Mouse (Mus musculus) heart, postnatal 10 days (tissue): Measurements from ENCODE around the gene Tph2. TPM values are rescaled to one million over a fixed set of nuclear protein-coding genes. Genes with fewer than 3 reads are reported as not detected.
A peak's percentile ranks its signal among the peaks of the same experiment; 100 is the strongest.

ENCODE experiments used
- DNase-seq, 2 experiments: peaks; one replicate each; pipeline ENCODE4 v3.0.0; 2021
- intact Hi-C: fragments of 180-260 bp; cut with DNase I; formaldehyde crosslinking; loops from one replicate; pipeline ENCODE4 v1.15.1; 2025
- total RNA-seq, 2 experiments: library from RNA; stranded (reverse); gene quantifications; 2 replicates each; pipeline ENCODE4 v1.2.3; 2021

Tph2 gene
- total RNA-seq, 2 experiments from 2014 or later: not detected

GRCm38 (mm10) chr10:115143641-115144040, 41.2 kb downstream of the Tph2 start:
- intact Hi-C loops: no loop called here
- peak; percentile 24 to 42 for DNase-seq

GRCm38 (mm10) chr10:115137016-115137415, 47.8 kb downstream of the Tph2 start:
- intact Hi-C loops: no loop called here
- peak; percentile 17 to 20 for DNase-seq

- intact Hi-C loops: no loop called here
- DNase-seq: no peak
These were observed 56.9 kb downstream of the Tph2 start for GRCm38 (mm10) chr10:115127907-115128306.

- DNase-seq: no peak
- intact Hi-C loops: no loop called here
These were observed 59.3 kb downstream of the Tph2 start for GRCm38 (mm10) chr10:115125550-115125949.

GRCm38 (mm10) chr10:115125027-115125426, 59.8 kb downstream of the Tph2 start:
- no peak for DNase-seq
- intact Hi-C loops: no loop called here

- intact Hi-C loops: no loop called here
- DNase-seq: no peak
These were observed 76.9 kb downstream of the Tph2 start for GRCm38 (mm10) chr10:115107666-115108540.

- peak; percentile 5 to 8 for DNase-seq
- intact Hi-C loops: no loop called here
These were observed 80.6 kb downstream of the Tph2 start for GRCm38 (mm10) chr10:115104175-115104574.

- intact Hi-C loops: loop anchor here (5.0 kb wide), 1 partner anchor 643 kb away; no protein-coding TSS in a partner anchor
- DNase-seq: no peak
These were observed 84.8 kb downstream of the Tph2 start for GRCm38 (mm10) chr10:115099890-115100580.

GRCm38 (mm10) chr10:115097163-115097562, 87.7 kb downstream of the Tph2 start:
- intact Hi-C loops: loop anchor here (5.0 kb wide), 1 partner anchor 640 kb away; no protein-coding TSS in a partner anchor
- DNase-seq: peak; percentile 12 to 54

GRCm38 (mm10) chr10:115096191-115096590, 88.6 kb downstream of the Tph2 start:
- intact Hi-C loops: loop anchor here (5.0 kb wide), 1 partner anchor 639 kb away; no protein-coding TSS in a partner anchor

GRCm38 (mm10) chr10:115078232-115078631, 106.6 kb downstream of the Tph2 start:
- intact Hi-C loops: no loop called here
- DNase-seq: no peak

More at GRCm38 (mm10) chr10:115096191-115096590, 88.6 kb downstream of the Tph2 start:
- no peak for DNase-seq

GRCm38 (mm10) chr10:115069123-115069911, 115.5 kb downstream of the Tph2 start:
- intact Hi-C loops: no loop called here
- DNase-seq: no peak

- intact Hi-C loops: no loop called here
- no peak for DNase-seq
These were observed 120.9 kb downstream of the Tph2 start for GRCm38 (mm10) chr10:115063936-115064335.

- intact Hi-C loops: no loop called here
- DNase-seq: no peak
These were observed 123.3 kb downstream of the Tph2 start for GRCm38 (mm10) chr10:115061498-115061897.

- intact Hi-C loops: no loop called here
- DNase-seq: no peak
These were observed 124.1 kb downstream of the Tph2 start for GRCm38 (mm10) chr10:115060759-115061158.

GRCm38 (mm10) chr10:115051602-115052001, 133.2 kb downstream of the Tph2 start:
- DNase-seq: no peak
- intact Hi-C loops: no loop called here

GRCm38 (mm10) chr10:115050674-115051073, 134.1 kb downstream of the Tph2 start:
- intact Hi-C loops: no loop called here
- no peak for DNase-seq

GRCm38 (mm10) chr10:115050178-115050577, 134.6 kb downstream of the Tph2 start:
- intact Hi-C loops: no loop called here
- DNase-seq: no peak

- DNase-seq: no peak
- intact Hi-C loops: no loop called here
These were observed 136.3 kb downstream of the Tph2 start for GRCm38 (mm10) chr10:115048565-115048964.

- intact Hi-C loops: no loop called here
- no peak for DNase-seq
These were observed 149.1 kb downstream of the Tph2 start for GRCm38 (mm10) chr10:115035748-115036147.
